Mouse (Mus musculus) ovary, postnatal 10 days (tissue): ENCODE measurements around the gene Slc4a5.
"Not testable (repeated sequence)": the region's sequence is repeated elsewhere in the genome, so short reads cannot be mapped to it uniquely, and the experiment has no call there.

Experiments
- DNase-seq: peaks from one replicate; pipeline ENCODE4 v3.0.0; 2022; ENCODE audit warnings: low spot score

Gene Slc4a5

DNA sequence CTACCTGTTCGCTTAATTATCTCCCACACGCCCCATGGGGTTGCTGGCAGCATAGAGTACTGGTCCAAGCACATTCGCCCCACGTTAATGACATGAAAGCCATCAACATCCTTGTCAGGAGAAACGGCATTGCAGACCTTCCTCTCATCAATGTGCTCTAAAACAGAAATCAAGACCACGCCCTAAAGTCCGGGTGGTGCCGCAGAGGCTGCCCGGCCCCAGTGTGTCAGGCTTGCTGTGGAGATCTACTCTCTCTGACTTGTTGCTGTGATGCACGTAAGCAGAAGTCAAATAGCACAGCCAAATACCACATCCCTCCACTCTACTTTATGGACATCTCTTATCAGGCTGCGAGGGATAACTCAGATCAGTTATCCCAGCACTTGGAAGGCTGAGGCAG lies 91.6 kb downstream of the Slc4a5 start:
- DNase-seq = no peak

DNA sequence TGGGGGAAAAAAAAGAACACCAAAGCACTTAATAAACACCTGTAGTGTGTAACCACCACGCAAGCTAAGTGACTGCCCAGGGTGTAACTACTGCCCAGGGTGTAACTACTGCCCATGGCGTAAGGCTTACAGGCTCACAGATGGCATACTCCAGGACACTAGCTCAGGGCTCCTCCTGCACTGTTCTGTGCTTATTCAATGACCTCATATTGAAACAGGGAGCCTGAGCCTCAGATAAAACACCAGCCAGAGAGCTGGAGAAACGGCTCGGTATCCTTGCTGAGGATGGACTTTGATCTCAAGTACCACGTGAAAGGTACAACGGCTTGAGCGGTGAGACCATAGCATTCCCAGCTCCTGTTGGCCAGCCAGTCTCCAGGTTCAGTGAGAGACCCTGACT lies 92.4 kb downstream of the Slc4a5 start:
- no peak for DNase-seq

DNA sequence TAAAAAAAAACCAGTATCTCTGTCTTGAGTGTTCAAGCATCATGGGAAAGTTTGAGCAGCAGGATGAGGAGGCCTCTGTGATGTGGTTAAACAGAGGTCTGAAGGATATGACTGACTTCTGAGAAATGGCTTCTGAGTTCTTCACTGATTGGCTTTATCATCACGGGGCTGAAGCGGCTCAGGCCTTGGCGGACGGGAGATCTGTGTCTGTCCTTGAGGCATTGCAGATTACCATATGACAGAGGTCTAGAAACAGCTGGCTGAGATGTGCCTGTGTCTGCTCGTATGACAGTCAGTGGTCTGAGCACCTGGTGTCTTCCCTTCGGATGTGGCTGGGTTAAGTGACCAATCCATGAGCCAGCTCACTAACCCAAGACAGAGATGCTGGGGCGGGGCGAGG lies 92.9 kb downstream of the Slc4a5 start:
- DNase-seq = no peak

DNA sequence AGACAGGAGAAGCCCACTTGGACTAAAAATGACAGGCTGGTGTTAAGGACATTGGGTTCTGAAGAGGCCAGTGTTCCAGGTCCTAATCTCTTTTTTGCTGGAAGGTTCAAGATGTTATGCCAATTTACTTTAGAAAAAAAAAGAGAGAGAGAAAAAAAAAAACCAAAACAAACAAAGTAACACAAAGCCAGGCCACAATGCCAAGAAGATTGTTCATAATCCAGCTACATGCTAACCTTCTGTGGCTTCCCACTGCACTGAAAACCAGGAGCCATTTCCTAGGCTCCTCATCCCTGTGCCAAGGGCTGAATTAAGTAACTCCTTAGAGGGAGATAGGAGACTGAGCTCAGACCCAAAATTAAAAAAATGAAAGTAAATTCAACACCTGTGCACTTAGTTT lies 95.7 kb downstream of the Slc4a5 start:
- DNase-seq = no peak

DNA sequence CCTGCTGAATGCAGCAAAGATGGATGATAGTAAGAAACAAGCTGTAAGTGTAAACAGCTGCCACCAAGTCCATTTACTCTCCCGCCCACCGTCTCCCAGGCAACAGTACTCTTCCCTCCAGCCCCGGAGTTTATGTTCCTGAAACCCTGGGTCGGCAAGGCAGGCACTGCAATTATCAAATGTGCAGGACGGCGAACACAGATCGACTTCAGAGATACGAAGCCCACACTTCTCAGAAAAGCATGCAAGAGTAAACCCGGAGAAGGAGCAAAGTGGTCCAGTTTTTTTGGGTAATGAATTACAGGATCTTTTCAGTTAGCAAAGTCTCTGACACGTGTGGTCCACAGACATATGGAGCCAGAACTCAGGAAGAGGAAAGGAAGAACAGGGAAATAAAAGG lies 96.4 kb downstream of the Slc4a5 start:
- no peak for DNase-seq

DNA sequence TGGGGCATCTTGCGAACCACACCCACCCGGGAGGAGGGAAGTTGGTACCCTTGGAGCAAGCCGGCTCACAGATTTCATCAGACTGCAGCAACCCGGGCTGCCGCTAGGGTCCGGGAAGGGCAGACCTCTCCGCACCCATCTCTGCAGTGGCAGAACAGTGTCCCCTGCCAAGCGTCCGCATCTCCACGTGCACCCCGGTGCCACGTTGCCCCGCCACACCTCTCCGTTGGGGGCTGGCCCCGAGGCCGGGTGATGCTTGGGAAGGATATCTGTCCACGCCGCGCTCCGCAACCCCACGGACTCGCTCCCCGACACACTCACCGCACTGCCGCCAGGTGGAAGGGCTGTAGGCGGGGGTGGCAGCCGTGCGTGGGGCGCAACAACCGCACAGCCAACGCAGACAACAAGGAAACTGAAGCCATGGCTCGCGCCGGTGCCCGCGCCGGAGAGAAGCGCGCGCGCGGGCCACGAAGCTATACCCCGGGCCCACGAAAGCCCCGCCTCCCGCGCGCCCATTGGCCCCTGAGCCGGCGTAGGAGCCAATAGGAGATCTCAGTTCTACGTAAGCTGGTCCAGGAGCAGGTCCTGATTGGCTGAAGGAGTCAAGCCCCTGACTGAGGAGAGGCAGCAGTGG lies 97.6 kb downstream of the Slc4a5 start:
- peak; percentile 77 for DNase-seq

DNA sequence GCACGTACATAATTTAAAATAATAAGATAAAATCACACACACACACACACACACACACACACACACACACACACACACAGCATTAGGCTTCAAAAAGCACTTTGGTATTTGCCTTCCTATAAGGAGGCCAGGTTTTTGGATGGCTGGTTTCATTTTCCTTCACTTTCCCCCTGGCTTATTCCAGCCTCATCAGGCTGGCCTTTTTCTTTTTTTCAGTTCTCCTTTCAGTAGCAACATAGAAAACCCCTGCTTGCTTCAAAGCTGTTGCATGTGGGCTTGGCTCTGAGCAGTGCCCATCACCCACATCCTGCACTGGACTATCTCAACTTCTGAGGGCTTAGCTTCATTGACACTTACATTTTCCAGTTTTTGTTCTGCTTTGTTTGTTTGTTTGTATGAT lies 102.3 kb downstream of the Slc4a5 start:
- no peak for DNase-seq

DNA sequence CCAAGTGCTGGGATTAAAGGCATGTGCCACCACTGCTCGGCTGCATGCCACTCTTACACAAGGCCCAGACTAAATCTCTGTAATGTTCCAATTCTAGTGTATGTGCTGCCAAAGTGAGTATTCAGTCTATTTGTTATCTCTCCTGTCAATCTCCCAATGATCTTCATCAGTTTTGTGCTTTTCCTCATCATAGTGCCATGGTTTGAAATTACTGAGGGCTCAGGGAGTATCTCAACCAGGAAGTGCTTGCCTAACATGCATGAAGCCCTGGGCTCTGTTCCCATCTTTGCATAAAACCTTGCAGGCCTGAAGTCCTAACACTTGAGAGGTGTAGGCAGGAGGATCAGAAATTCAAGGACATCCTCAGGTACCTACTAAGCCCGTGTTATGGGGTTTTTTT lies 103.2 kb downstream of the Slc4a5 start:
- DNase-seq = no peak

DNA sequence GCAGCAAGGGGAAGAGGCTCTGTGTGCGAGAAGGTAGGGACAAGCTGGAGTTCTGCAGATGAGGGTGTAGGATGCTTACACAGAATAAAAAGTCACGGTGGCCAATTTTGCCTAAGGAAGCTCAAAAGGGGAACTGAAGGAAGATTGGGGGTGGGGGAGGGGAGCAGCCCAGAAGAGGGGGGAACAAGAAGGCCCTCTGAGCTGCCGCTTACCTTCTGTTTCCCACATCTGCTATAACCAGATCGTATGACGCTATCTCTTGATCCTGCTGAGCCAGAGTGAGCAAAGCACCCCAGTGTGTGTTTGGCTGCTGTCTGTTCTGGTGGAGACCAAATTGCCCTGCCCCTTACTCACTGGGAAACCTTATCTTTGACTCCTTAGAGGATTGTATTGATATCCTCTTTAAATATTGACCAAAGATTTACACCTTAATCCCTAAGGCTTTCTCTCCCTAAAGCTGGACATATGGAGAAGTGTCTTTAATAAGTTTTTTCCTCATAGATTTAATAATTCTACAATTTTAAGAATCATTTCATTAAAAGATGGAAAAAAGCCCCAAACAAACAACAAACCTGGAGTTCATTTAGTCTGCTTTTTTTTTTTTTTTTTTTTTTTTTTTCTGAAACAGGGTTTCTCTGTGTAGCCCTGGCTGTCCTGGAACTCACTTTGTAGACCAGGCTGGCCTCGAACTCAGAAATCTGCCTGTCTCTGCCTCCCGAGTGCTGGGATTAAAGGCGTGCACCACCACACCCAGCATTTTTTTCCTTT lies 104.2 kb downstream of the Slc4a5 start:
- no peak for DNase-seq

DNA sequence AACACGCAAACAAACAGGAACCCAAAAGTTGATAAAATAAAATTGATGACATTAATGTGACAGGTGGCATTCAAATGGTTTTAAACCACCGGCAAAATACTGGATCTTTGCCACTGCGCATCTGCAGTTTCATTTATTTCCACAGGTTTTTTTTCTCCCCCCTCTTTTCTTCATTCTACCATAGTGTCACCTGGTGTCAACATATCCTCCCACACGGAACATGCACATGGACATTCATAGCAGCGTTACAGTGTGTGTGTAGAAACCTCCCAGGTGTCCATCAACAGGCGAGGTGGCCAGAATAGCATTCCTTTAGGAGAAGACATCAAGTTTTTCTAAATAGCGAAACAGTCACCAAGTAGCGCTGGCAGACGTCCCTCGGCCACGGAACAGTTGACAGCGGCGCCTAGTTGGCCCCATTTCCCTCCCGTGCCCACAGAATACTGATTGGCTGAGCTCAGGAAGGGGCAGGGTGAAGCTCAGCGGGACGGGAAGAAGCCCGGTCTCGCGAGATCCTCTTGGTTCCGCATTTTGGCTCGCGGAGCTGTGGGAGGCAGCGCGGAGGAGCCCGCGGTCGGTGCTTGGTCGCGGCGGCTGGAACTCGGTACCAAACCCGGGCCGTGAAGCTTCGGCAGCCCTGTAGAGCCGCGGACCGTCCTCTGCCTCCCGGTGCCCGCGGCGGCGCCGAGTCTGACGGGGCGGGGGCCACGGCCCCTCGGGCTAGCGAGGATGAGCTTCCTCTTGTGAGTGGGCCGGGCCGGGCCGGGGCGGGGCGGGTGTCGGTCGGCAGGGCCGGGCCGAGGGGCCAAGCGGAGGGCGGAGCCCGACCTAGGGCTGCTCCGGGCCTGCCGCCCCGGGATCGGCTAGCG lies 106.1 kb downstream of the Slc4a5 start, which contains the start of the genes Mthfd2 and Mob1a:
Gene Mthfd2 (minus strand): TSS at position 384 of the 869 bp plus-strand sequence.
Gene Mob1a (plus strand): TSS at position 492 of the 869 bp plus-strand sequence.
- DNase-seq = peak; percentile 88

DNA sequence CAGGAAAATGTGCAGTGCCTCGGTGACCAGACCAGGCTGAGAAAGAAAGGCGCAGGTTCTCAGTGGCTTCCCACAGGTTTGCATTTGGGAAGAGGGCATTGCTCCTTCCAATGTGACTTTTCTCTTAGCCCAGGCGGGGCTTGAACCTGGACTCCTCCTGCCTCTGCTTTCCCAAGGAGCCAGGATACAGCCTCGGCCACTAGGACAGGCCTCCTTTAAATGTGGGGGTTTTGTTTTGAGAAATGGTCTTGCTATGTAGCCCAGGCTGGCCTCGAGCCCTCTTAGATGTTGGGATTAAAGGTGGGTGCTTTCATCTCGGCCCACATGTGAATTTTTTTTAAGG lies 106.7 kb downstream of the Slc4a5 start:
- no peak for DNase-seq

DNA sequence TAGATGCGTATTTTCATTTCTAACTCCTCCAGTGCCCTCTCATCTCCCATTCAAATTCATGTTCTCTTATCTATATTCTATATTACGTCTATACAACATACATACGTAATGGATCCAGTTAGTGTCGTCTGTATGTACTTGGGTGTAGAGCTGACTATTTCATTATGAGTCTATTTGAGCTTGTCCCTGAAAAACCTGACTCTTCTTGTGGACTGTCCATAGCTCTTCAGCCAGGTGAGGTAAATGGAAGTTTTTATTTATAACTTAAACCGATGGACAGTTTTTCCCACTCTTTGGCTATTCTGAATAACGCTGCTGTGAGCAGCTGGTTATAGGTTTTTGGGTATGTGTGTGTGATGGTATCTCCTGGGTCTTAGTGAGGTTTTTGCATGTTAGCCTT lies 107.1 kb downstream of the Slc4a5 start:
- DNase-seq = no peak

DNA sequence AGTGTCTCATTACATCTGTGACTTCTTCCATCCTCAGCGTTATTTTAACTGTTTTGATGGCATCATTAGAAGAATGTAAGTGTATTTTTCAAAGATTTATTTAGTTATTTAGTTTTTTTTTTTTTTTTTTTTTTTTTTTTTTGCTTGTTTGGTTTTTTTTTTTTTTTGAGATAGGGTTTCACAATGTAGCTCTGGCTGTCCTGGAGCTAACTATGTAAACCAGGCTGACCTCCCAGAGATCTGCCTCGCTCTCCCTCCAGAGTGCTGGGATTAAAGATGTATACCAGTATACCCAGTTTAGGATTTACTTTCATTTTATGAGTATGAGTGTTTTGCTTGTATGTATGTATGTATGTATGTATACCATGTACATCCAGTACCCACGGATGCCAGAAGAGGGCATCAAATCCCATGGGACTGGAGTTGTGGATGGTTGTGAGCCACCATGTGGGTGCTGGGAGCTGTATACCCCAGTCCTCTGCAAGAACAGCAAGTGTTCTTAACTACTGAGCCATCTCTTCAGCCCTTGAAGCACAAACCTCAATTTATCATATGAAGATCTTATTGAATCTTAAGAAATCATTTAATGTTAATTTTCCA lies 108.1 kb downstream of the Slc4a5 start:
- no peak for DNase-seq

DNA sequence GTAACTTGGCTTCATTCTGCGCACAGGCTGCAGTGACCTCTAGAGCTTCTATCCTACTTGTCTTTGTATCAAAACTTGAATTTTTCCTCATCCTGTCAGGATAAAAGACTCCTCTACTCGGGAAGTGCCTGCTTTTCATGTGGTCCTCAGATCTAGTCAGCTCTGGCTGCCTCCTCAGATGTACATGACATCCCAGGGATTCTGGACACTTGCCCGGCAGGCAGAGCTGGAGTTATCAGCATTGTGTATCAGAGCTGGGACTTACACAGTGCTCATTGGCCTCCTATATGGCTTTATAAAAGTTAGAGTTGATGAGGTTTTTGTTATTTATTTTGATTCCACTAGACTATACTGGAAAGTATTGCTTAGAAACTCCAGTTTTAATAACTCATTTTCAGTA lies 121.8 kb downstream of the Slc4a5 start:
- no peak for DNase-seq

DNA sequence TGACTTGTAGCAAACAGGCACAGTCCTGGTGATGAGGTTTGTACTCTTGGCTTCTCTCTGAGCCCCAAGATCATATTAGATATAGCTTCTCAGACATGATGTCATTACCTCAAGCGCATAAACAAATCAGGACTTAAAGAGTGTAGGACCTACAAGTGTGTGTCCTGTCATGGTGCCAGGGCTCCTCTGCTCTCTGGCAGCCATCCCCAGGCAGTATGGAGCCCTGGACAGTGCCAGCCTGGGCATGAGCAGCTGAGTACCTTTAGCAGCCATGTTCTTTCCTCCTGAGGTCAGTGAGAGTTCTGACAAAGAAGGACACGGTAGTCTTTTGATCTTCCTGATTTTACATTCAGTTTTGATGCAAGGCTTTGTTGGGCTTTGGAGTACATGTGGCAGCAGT lies 123.3 kb downstream of the Slc4a5 start:
- no peak for DNase-seq

DNA sequence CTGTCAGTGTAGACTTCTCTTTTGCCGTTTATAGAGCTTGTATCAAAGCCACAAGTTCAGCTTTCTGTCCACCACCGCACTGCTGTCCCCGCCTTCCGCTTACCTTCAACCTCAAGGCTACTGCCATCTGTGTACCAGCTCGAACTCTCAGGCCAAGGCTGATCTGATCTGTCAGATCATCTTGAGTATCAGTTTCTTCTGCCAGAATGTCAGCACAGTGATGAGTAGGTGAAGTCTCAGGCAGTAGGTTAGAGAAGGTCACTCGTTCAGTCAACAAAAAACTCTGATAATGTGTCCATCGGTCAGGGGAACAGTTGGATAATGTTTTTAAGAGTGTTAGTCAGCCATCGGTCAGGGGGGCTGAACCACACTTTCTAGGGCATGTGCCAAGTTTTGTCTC lies 125.7 kb downstream of the Slc4a5 start:
- not testable (repeated sequence) for DNase-seq

DNA sequence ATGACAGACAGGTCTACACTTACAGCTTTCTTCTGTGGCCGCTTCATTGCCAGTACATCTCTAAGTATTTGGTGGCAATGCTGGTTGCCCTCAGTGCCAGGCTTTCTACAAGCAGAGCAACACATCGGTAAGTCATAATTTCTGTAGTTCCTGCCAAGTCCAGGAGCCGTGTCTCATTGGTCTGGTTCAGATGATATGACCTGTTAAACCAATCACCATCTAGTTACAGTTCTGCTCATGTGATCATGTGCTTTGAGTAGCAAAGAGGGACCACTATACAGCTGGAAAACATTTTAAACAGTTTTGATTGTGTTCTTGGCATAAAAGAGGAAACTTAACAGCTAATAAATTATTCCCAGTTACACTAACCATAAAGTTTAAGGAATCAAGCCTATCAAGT lies 128.3 kb downstream of the Slc4a5 start:
- no peak for DNase-seq

DNA sequence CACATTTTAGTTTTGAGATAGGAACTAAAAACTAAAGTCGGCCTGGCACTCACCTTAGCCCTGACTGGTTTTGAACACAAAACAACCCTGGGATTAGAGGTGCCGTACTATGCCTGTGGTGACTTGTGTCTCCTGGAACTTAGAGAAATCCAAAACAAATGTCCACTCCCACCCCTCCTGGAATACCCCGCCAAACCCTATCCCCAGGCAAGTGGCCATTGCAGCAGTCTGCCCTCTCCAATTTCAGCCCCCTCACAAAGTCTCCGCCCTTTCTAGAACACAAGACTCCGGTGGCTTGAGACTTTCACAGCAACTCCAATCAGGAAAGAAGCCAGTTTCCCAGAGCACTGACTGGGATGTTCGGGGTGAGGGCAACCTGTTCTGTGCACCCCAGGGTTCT lies 129.2 kb downstream of the Slc4a5 start, which contains the start of gene Bola3:
Gene Bola3 (plus strand): TSS at position 275 of the 400 bp plus-strand sequence.
- DNase-seq = no peak

DNA sequence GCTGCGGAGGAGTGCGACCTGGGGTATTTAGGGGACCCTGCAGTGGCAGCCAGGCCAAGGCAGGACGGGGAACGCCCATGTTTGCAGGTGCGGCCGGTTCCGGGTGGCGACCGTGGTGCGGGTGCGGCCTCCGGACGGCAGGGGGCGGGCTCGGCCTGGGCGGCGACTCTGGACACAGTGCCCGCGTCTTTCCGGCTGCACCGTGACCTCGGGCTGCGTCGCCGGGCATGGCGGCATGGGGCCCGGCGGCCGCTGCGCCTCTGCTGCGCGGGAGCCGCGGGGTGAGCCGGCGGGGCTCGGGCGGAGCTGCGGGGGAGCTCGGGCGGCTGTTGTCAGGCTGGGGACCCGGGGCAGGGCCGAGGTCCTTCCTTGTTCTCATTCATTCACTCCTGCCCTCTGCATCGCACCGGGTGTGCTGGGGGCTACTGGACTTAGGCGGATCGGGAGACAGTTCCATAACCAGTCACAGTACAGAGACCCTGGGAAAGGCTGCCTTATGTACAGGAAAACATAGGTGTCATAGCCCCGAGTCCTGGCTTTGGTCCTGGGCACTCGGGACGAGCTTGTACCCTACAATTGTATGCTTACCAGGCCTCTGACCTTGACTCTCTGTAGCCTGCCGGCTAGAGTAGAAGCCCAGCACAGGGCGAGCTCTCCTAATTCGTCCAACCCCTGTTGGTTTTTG lies 129.8 kb downstream of the Slc4a5 start:
- DNase-seq = peak; percentile 87

DNA sequence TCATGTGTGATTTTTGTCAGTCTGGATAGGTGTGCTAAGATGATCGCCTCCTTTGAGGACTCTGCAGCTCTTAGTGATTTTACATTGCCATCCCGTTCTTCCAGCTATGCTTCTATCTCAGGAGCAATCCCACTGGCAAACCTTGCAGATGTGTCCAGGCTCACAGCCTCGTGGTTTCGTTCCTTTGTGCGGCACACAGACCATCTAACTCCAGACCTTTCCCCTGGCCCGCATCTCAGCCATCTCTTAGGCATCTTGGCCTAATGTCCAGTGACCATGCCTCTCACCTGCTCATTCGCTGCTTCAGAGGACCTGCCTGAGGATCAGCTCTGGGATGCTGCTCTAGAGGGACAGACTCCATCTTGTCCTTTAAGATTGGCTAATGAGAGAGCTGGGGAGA lies 130.5 kb downstream of the Slc4a5 start:
- no peak for DNase-seq

DNA sequence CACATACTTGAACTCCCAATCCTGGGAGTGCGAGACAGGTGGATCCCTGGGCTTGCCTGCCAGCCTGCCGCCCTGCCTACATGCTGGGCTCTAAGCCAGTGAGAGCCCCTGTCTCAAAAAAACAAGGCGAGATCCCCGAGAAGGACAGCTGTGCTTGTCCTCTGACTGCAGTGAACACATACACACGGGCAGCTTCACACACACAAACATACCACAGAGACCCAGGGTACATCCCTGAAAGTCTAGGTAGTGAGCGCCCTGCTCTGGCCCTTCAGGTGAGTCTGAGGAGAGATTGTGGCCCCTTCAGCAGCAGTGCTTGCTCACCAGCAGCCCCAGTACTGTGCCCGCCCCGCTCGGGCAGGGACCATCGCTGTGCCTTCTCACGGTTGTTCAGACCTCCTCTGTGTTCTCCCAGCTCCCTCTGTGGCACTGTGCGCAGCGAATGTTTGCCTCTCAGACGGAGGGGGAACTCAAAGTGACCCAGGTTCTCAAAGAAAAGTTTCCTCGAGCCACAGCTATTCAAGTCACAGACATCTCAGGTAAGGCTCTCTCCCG lies 131.3 kb downstream of the Slc4a5 start:
- no peak for DNase-seq
